In genomic region chr8:84722850-84723570, GRCm38 (mm10) we compare ENCODE assay signal across 8 mouse cellular contexts. TPM values are rescaled to one million over a fixed set of nuclear protein-coding genes. Genes with fewer than 3 reads are reported as not detected.
A peak's percentile ranks its signal among the peaks of the same experiment; 100 is the strongest.
DNase-seq lines count a peak whose midpoint lies in the region; ATAC-seq lines count a peak whose summit lies in the region.

G430095P16Rik (plus strand) TSS chr8:84723007.

- H3K27me3 ChIP-seq in forebrain, embryonic 13.5 days, result no peaks in the 10 kb centered on the region
- peaks cover 100% of the 10 kb centered on the region for H3K27me3 ChIP-seq in hindbrain, embryonic 10.5 days (ENCODE audit: insufficient read depth, poor library complexity, severe bottlenecking)

- H3K9ac ChIP-seq in forebrain, embryonic 13.5 days, result peak within 1 kb of the TSS; percentile 49

- H3K27ac ChIP-seq in forebrain, embryonic 13.5 days, result peak within 1 kb of the TSS; percentile 97
- H3K27ac ChIP-seq in hindbrain, embryonic 10.5 days, result peak within 1 kb of the TSS; percentile 65

- peak; percentile 70 for ATAC-seq in forebrain, embryonic 13.5 days
- peak; percentile 95 for ATAC-seq in megakaryocyte, adult 5-6 weeks (ENCODE audit: poor library complexity, severe bottlenecking)

- H3K4me2 ChIP-seq in forebrain, embryonic 13.5 days, result peak within 1 kb of the TSS; percentile 30

- 11% methylated on average over 10 of the region's 10 CpGs for WGBS in forebrain, embryonic 13.5 days
- 22% methylated on average over 10 of the region's 10 CpGs for WGBS in hindbrain, embryonic 10.5 days

- no peak within 1 kb of the TSS for H3K4me3 ChIP-seq in forebrain, embryonic 13.5 days
- H3K4me3 ChIP-seq in hindbrain, embryonic 10.5 days, result peak within 1 kb of the TSS; percentile 22; the same call in 1 of the 2 replicates

- peaks cover 72% of the 10 kb centered on the region for H3K4me1 ChIP-seq in forebrain, embryonic 13.5 days
- peaks cover 48% of the 10 kb centered on the region for H3K4me1 ChIP-seq in hindbrain, embryonic 10.5 days (replicated peaks)

- H3K9me3 ChIP-seq in forebrain, embryonic 13.5 days (replicated peaks), result no peaks in the 10 kb centered on the region
- no peaks in the 10 kb centered on the region for H3K9me3 ChIP-seq in hindbrain, embryonic 10.5 days

- DNase-seq in adrenal gland, adult (ENCODE audit: inconsistent age in 2 of 2, low spot score in 1 of 2), result peak; percentile 60 to 72
- DNase-seq in adrenal gland, postnatal 4 days (ENCODE audit: low spot score in 2 of 2), result no peak
- DNase-seq in adrenal gland, postnatal 36 days, result peak; percentile 54 to 79
- DNase-seq in hindbrain, embryonic 10.5 days (ENCODE audit: low spot score), result no peak
- peak; percentile 70 to 77 for DNase-seq in layer of hippocampus, postnatal 10 days (ENCODE audit: low spot score in 2 of 2)
- peak; percentile 52 to 53 for DNase-seq in spleen, adult 18-20 months

- peaks cover 67% of the 10 kb centered on the region for H3K36me3 ChIP-seq in forebrain, embryonic 13.5 days (ENCODE audit: poor library complexity, severe bottlenecking)
- no peaks in the 10 kb centered on the region for H3K36me3 ChIP-seq in hindbrain, embryonic 10.5 days

RNA-seq across cellular contexts. Expression of gene G430095P16Rik, which starts in this region (rescaled TPM):
- total RNA-seq in adrenal gland, postnatal 4 days (2021), result 1 to 10 TPM; 1.2 TPM
- total RNA-seq in adrenal gland, postnatal 36 days (2021), result under 1 TPM in 1 of 2 experiments, not detected in 1; 0.46 TPM
- polyA plus RNA-seq in forebrain, embryonic 13.5 days (2015; fragmentation: Nextera tagmentation; extraction: Ambion mirVana), result 3.7 and 3.8 TPM in 2 replicates
- 0.54 and 1.9 TPM in 2 replicates for polyA plus RNA-seq in hindbrain, embryonic 10.5 days (2016; fragmentation: Nextera tagmentation; extraction: Ambion mirVana)
- total RNA-seq in layer of hippocampus, postnatal 10 days (2021), result not detected
- total RNA-seq in megakaryocyte, adult 5-6 weeks (2015), result 40.4 and 45.2 TPM in 2 replicates
- 20.6 and 25.5 TPM in 2 replicates for total RNA-seq in megakaryocyte, adult 5-6 weeks (2017)

Comparison
In these comparisons a context has a peak if more than half of its experiments do, and no peak if none do; other contexts are left out.
1. RNA of gene G430095P16Rik (total RNA-seq): 20.6 to 45.2 TPM in megakaryocyte, adult 5-6 weeks; 1.2 TPM in adrenal gland, postnatal 4 days, 0.46 TPM in adrenal gland, postnatal 36 days and not detected in layer of hippocampus, postnatal 10 days; every median in the first group is over 4 times any median in the second.
2. DNase-seq: peak in adrenal gland, adult (2 of 2) and spleen, adult 18-20 months (2 of 2); none in adrenal gland, postnatal 4 days (0 of 2) and hindbrain, embryonic 10.5 days (single experiment).
3. Peak in DNase-seq in adrenal gland, postnatal 36 days; RNA of the gene not detected or under 1 TPM.
4. Peak in DNase-seq in layer of hippocampus, postnatal 10 days; RNA of the gene not detected or under 1 TPM.